ENCODE assay signal across 23 mouse cellular contexts in genomic region chr1:64924283-64924682, GRCm38 (mm10). TPM values are rescaled to one million over a fixed set of nuclear protein-coding genes. Genes with fewer than 3 reads are reported as not detected.
DNase-seq lines count a peak whose midpoint lies in the region; ATAC-seq and TF ChIP-seq lines count a peak whose summit lies in the region.
"Had no signal": no experiment of that assay in that cellular context is flagged by ENCODE, and none has a peak within 500 bp of the region (broad histone marks: within the 10 kb centered on the region; RNA-seq: fewer than 3 reads in every experiment).

No protein-coding gene starts in this region.

- no peaks in the 10 kb centered on the region for H3K4me1 ChIP-seq in forebrain, embryonic 14.5 days (ENCODE audit: control insufficient read depth, insufficient read depth, low read length)
- H3K4me1 ChIP-seq in forebrain, embryonic 11.5 days (replicated peaks; ENCODE audit: control insufficient read depth, insufficient read depth, low read length), result no peaks in the 10 kb centered on the region; the same call in 1 of the 2 replicates
- no peaks in the 10 kb centered on the region for H3K4me1 ChIP-seq in limb, embryonic 11.5 days (ENCODE audit: control insufficient read depth, insufficient read depth, low read length)
- no peaks in the 10 kb centered on the region for H3K4me1 ChIP-seq in limb, embryonic 10.5 days
- H3K4me1 ChIP-seq in forebrain, postnatal 0 days (ENCODE audit: insufficient read depth), result no peaks in the 10 kb centered on the region
- H3K4me1 ChIP-seq: liver, embryonic 12.5 days; stomach, embryonic 15.5 days had no signal

- peaks cover 7% of the 10 kb centered on the region; the same call in 1 of the 2 replicates for H3K27me3 ChIP-seq in forebrain, embryonic 14.5 days (replicated peaks; ENCODE audit: control insufficient read depth, insufficient read depth, low read length)
- H3K27me3 ChIP-seq in forebrain, embryonic 11.5 days (ENCODE audit: control insufficient read depth, insufficient read depth, low read length), result peaks cover 5% of the 10 kb centered on the region; the same call in 1 of the 2 replicates
- H3K27me3 ChIP-seq in limb, embryonic 11.5 days (ENCODE audit: control insufficient read depth, insufficient read depth, low read length), result no peaks in the 10 kb centered on the region
- H3K27me3 ChIP-seq in limb, embryonic 10.5 days (ENCODE audit: low read depth, poor library complexity, severe bottlenecking), result no peaks in the 10 kb centered on the region
- H3K27me3 ChIP-seq in forebrain, postnatal 0 days (ENCODE audit: insufficient read depth, low read length), result no peaks in the 10 kb centered on the region; the same call in 1 of the 2 replicates
- H3K27me3 ChIP-seq: limb, embryonic 12.5 days; liver, embryonic 12.5 days; stomach, embryonic 15.5 days had no signal

- H3K27ac ChIP-seq in forebrain, embryonic 14.5 days (ENCODE audit: low read depth, low read length), result no peak overlapping the region
- no peak overlapping the region for H3K27ac ChIP-seq in forebrain, embryonic 11.5 days (ENCODE audit: low read depth, low read length)
- no peak overlapping the region for H3K27ac ChIP-seq in limb, embryonic 11.5 days (replicated peaks; ENCODE audit: low read depth, low read length)
- H3K27ac ChIP-seq in limb, embryonic 10.5 days, result no peak overlapping the region
- H3K27ac ChIP-seq in forebrain, postnatal 0 days (ENCODE audit: low read depth, low read length), result no peak overlapping the region
- H3K27ac ChIP-seq: limb, embryonic 12.5 days; liver, embryonic 12.5 days; midbrain, embryonic 13.5 days; neural tube, embryonic 12.5 days; stomach, embryonic 15.5 days had no signal

- H3K4me3 ChIP-seq in forebrain, embryonic 14.5 days (ENCODE audit: low read depth, low read length), result no peak overlapping the region
- H3K4me3 ChIP-seq in forebrain, embryonic 11.5 days (ENCODE audit: low read depth, low read length), result no peak overlapping the region
- H3K4me3 ChIP-seq in limb, embryonic 11.5 days (ENCODE audit: low read depth, low read length), result no peak overlapping the region
- no peak overlapping the region for H3K4me3 ChIP-seq in limb, embryonic 10.5 days
- H3K4me3 ChIP-seq in forebrain, postnatal 0 days (ENCODE audit: low read depth, low read length), result no peak overlapping the region
- H3K4me3 ChIP-seq: limb, embryonic 12.5 days; liver, embryonic 12.5 days; midbrain, embryonic 13.5 days; neural tube, embryonic 12.5 days; stomach, embryonic 15.5 days had no signal

- H3K4me2 ChIP-seq in forebrain, embryonic 14.5 days (ENCODE audit: low read length), result no peak overlapping the region
- H3K4me2 ChIP-seq in forebrain, embryonic 11.5 days (ENCODE audit: low read depth, low read length, severe bottlenecking), result no peak overlapping the region
- H3K4me2 ChIP-seq in limb, embryonic 11.5 days (ENCODE audit: low read depth, severe bottlenecking), result no peak overlapping the region
- H3K4me2 ChIP-seq in forebrain, postnatal 0 days (ENCODE audit: low read depth), result no peak overlapping the region
- H3K4me2 ChIP-seq: limb, embryonic 12.5 days; liver, embryonic 12.5 days; midbrain, embryonic 13.5 days; neural tube, embryonic 12.5 days; stomach, embryonic 15.5 days had no signal

- peaks cover 5% of the 10 kb centered on the region; the same call in 1 of the 2 replicates for H3K36me3 ChIP-seq in forebrain, embryonic 14.5 days (ENCODE audit: control insufficient read depth, insufficient read depth, low read length)
- no peaks in the 10 kb centered on the region for H3K36me3 ChIP-seq in forebrain, embryonic 11.5 days (ENCODE audit: control insufficient read depth, insufficient read depth, low read length)
- H3K36me3 ChIP-seq in limb, embryonic 11.5 days (ENCODE audit: control insufficient read depth, insufficient read depth, low read length), result no peaks in the 10 kb centered on the region
- peaks cover 5% of the 10 kb centered on the region; the same call in 1 of the 2 replicates for H3K36me3 ChIP-seq in limb, embryonic 10.5 days
- H3K36me3 ChIP-seq in forebrain, postnatal 0 days (ENCODE audit: insufficient read depth), result peaks cover 6% of the 10 kb centered on the region
- H3K36me3 ChIP-seq: stomach, embryonic 15.5 days had no signal

- 60% methylated on average over 12 of the region's 12 CpGs for WGBS in forebrain, embryonic 14.5 days
- WGBS in forebrain, embryonic 11.5 days, result 78% methylated on average over 12 of the region's 12 CpGs
- WGBS in limb, embryonic 11.5 days, result 78% methylated on average over 12 of the region's 12 CpGs
- WGBS in limb, embryonic 10.5 days, result 83% methylated on average over 12 of the region's 12 CpGs
- 50% methylated on average over 12 of the region's 12 CpGs for WGBS in forebrain, postnatal 0 days

- ATAC-seq in forebrain, embryonic 14.5 days, result no peak
- ATAC-seq in forebrain, embryonic 11.5 days (replicated peaks; ENCODE audit: low FRiP score), result no peak
- ATAC-seq in limb, embryonic 11.5 days (ENCODE audit: insufficient number of reproducible peaks, low FRiP score, low TSS enrichment, low read depth), result no peak
- peak; percentile 58 for ATAC-seq in forebrain, postnatal 0 days
- ATAC-seq: CD4-positive, CD25-positive, alpha-beta regulatory T cell, adult 4 months; intestine, postnatal 0 days; liver, embryonic 12.5 days; midbrain, embryonic 13.5 days had no signal

- no peak for TF ChIP-seq CTCF in forebrain, postnatal 0 days (IDR thresholded peaks at IDR 0.05; ENCODE audit: low read depth)

- 0 out of 2 replicates have a peak overlapping the region, but pooled peaks have one; percentile 13 for H3K9ac ChIP-seq in forebrain, embryonic 14.5 days (ENCODE audit: low read length)
- no peak overlapping the region for H3K9ac ChIP-seq in forebrain, embryonic 11.5 days (ENCODE audit: low read length)
- H3K9ac ChIP-seq in limb, embryonic 11.5 days (ENCODE audit: low read length), result no peak overlapping the region
- no peak overlapping the region for H3K9ac ChIP-seq in forebrain, postnatal 0 days
- H3K9ac ChIP-seq: limb, embryonic 12.5 days; liver, embryonic 12.5 days; midbrain, embryonic 13.5 days; neural tube, embryonic 12.5 days; stomach, embryonic 15.5 days had no signal

- DNase-seq in forebrain, embryonic 14.5 days (ENCODE audit: low spot score), result no peak
- DNase-seq in forebrain, embryonic 11.5 days (ENCODE audit: low spot score), result no peak
- DNase-seq in limb, embryonic 11.5 days (ENCODE audit: low spot score), result peak; percentile 11
- DNase-seq in limb, embryonic 10.5 days (ENCODE audit: low spot score), result no peak
- DNase-seq in brain, adult 2 months (ENCODE audit: low read depth, low spot score), result peak; percentile 64
- DNase-seq in forebrain, postnatal 0 days, result no peak
- DNase-seq in frontal cortex, postnatal 25 days (ENCODE audit: low spot score in 2 of 2), result no peak
- DNase-seq in thymus, postnatal 36 days, result no peak
- DNase-seq: adrenal gland, postnatal 25 days; cerebellum, adult 11 months; cerebellum, postnatal 10 days; kidney, postnatal 25 days; lung, adult 18-20 months; lung, postnatal 10 days; thymus, adult 18-20 months; thymus, postnatal 4 days had no signal

- no peaks in the 10 kb centered on the region for H3K9me3 ChIP-seq in forebrain, embryonic 14.5 days (replicated peaks; ENCODE audit: control insufficient read depth, low read length)
- H3K9me3 ChIP-seq in forebrain, embryonic 11.5 days (ENCODE audit: control insufficient read depth, low read length), result no peaks in the 10 kb centered on the region
- H3K9me3 ChIP-seq in limb, embryonic 11.5 days (ENCODE audit: control insufficient read depth, low read length), result no peaks in the 10 kb centered on the region
- no peaks in the 10 kb centered on the region for H3K9me3 ChIP-seq in limb, embryonic 10.5 days (replicated peaks)
- H3K9me3 ChIP-seq in forebrain, postnatal 0 days (ENCODE audit: low read length), result no peaks in the 10 kb centered on the region
- H3K9me3 ChIP-seq: limb, embryonic 12.5 days; liver, embryonic 12.5 days; midbrain, embryonic 13.5 days; neural tube, embryonic 12.5 days; stomach, embryonic 15.5 days had no signal

RNA-seq across cellular contexts. Expression of gene Plekhm3, which starts 32.3 kb away (rescaled TPM):
- polyA plus RNA-seq in forebrain, embryonic 14.5 days (2014; fragmentation: Nextera tagmentation; extraction: Ambion mirVana), result 4.8 and 7.9 TPM in 2 replicates
- 6.5 and 7.2 TPM in 2 replicates for polyA plus RNA-seq in forebrain, embryonic 11.5 days (2014; fragmentation: Nextera tagmentation; extraction: Ambion mirVana)
- polyA plus RNA-seq in limb, embryonic 11.5 days (2014; fragmentation: Nextera tagmentation; extraction: Ambion mirVana), result 7.8 and 9.2 TPM in 2 replicates
- 8.0 and 10.4 TPM in 2 replicates for polyA plus RNA-seq in limb, embryonic 10.5 days (2016; fragmentation: Nextera tagmentation; extraction: Ambion mirVana)
- total RNA-seq in forebrain, postnatal 0 days (2014; rRNA removed), result 9.9 and 13.2 TPM in 2 replicates
- polyA plus RNA-seq in forebrain, postnatal 0 days (2015; fragmentation: Nextera tagmentation; extraction: Ambion mirVana), result 2.5 and 5.3 TPM in 2 replicates

Comparison
In these comparisons a context has a peak if more than half of its experiments do, and no peak if none do; other contexts are left out.
1. DNase-seq: peak in limb, embryonic 11.5 days (single experiment) and brain, adult 2 months (single experiment); none in forebrain, embryonic 14.5 days (single experiment), forebrain, embryonic 11.5 days (single experiment), limb, embryonic 10.5 days (single experiment), forebrain, postnatal 0 days (single experiment), frontal cortex, postnatal 25 days (0 of 2) and thymus, postnatal 36 days (0 of 2).